Mouse (Mus musculus): ENCODE data around the gene Gm9887.
A peak's percentile ranks its signal among the peaks of the same experiment; 100 is the strongest.
"Not testable (repeated sequence)": the region's sequence is repeated elsewhere in the genome, so short reads cannot be mapped to it uniquely, and the experiment has no call there.

Gm9887 gene

GRCm38 (mm10) chr12:69371854-69372671, at the start of gene Gm9887, which contains the start of gene Arf6:
Gm9887 (minus strand) TSS chr12:69372458.
Arf6 (plus strand) TSS chr12:69372150.
- peak; percentile 100 for DNase-seq

GRCm38 (mm10) chr12:69420716-69421115, 48.5 kb upstream of the Gm9887 start:
- no peak for DNase-seq

- DNase-seq, result no peak
These were observed 47.3 kb upstream of the Gm9887 start for GRCm38 (mm10) chr12:69419606-69420005.

GRCm38 (mm10) chr12:69419017-69419605, 46.9 kb upstream of the Gm9887 start:
- peak; percentile 55 to 63 for DNase-seq

- DNase-seq, result peak; percentile 35 to 57
These were observed 46.3 kb upstream of the Gm9887 start for GRCm38 (mm10) chr12:69418606-69419005.

- DNase-seq, result peak; percentile 94 to 96
These were observed 45.5 kb upstream of the Gm9887 start for GRCm38 (mm10) chr12:69417701-69418291.

GRCm38 (mm10) chr12:69416793-69417192, 44.5 kb upstream of the Gm9887 start:
- DNase-seq, result peak in 1 of 2 experiments; percentile 21

GRCm38 (mm10) chr12:69414826-69415572, 42.7 kb upstream of the Gm9887 start:
- DNase-seq, result no peak

- DNase-seq, result no peak
These were observed 41.0 kb upstream of the Gm9887 start for GRCm38 (mm10) chr12:69413303-69413702.

GRCm38 (mm10) chr12:69411936-69412335, 39.7 kb upstream of the Gm9887 start:
- DNase-seq, result no peak

GRCm38 (mm10) chr12:69410767-69411166, 38.5 kb upstream of the Gm9887 start:
- no peak for DNase-seq

GRCm38 (mm10) chr12:69402594-69403167, 30.4 kb upstream of the Gm9887 start:
- DNase-seq, result no peak

- no peak for DNase-seq
These were observed 29.8 kb upstream of the Gm9887 start for GRCm38 (mm10) chr12:69402100-69402499.

GRCm38 (mm10) chr12:69400871-69401286, 28.6 kb upstream of the Gm9887 start:
- no peak for DNase-seq

- DNase-seq, result no peak
These were observed 28.1 kb upstream of the Gm9887 start for GRCm38 (mm10) chr12:69400367-69400766.

- peak; percentile 97 to 98 for DNase-seq
These were observed 22.2 kb upstream of the Gm9887 start for GRCm38 (mm10) chr12:69394456-69394855.

GRCm38 (mm10) chr12:69393076-69393475, 20.8 kb upstream of the Gm9887 start:
- DNase-seq, result peak; percentile 51 to 52

- no peak for DNase-seq
These were observed 17.9 kb upstream of the Gm9887 start for GRCm38 (mm10) chr12:69390000-69390698.

GRCm38 (mm10) chr12:69389273-69389938, 17.1 kb upstream of the Gm9887 start:
- peak in 1 of 2 experiments; percentile 25 for DNase-seq

GRCm38 (mm10) chr12:69388321-69388869, 16.1 kb upstream of the Gm9887 start:
- no peak for DNase-seq

- not testable (repeated sequence) for DNase-seq
These were observed 14.0 kb upstream of the Gm9887 start for GRCm38 (mm10) chr12:69386281-69386732.

Data from cerebellum, postnatal 10 days (tissue).